ENCODE assay signal across 8 mouse cellular contexts in genomic region chr8:124896010-124896631, GRCm38 (mm10). TPM values are rescaled to one million over a fixed set of nuclear protein-coding genes. Genes with fewer than 3 reads are reported as not detected.
A peak's percentile ranks its signal among the peaks of the same experiment; 100 is the strongest.
DNase-seq lines count a peak whose midpoint lies in the region; ATAC-seq and TF ChIP-seq lines count a peak whose summit lies in the region.

No protein-coding gene starts in this region.

- H3K27me3 ChIP-seq in heart, embryonic 11.5 days (ENCODE audit: control insufficient read depth, insufficient read depth, low read length), result no peaks in the 10 kb centered on the region
- no peaks in the 10 kb centered on the region for H3K27me3 ChIP-seq in E14TG2a.4 (ENCODE audit: insufficient read depth, low read length)
- no peaks in the 10 kb centered on the region for H3K27me3 ChIP-seq in embryonic facial prominence, embryonic 13.5 days
- H3K27me3 ChIP-seq in kidney, postnatal 0 days (ENCODE audit: insufficient read depth, low read length), result no peaks in the 10 kb centered on the region

- peaks cover 10% of the 10 kb centered on the region for H3K36me3 ChIP-seq in heart, embryonic 11.5 days (ENCODE audit: control insufficient read depth, insufficient read depth, low read length)
- peaks cover 79% of the 10 kb centered on the region for H3K36me3 ChIP-seq in E14TG2a.4 (ENCODE audit: insufficient read depth, low read length)
- peaks cover 32% of the 10 kb centered on the region for H3K36me3 ChIP-seq in embryonic facial prominence, embryonic 13.5 days
- peaks cover 16% of the 10 kb centered on the region for H3K36me3 ChIP-seq in kidney, postnatal 0 days (ENCODE audit: insufficient read depth, low read length)

- H3K9me3 ChIP-seq in heart, embryonic 11.5 days (replicated peaks; ENCODE audit: control insufficient read depth, low read length), result no peaks in the 10 kb centered on the region
- H3K9me3 ChIP-seq in E14TG2a.4 (ENCODE audit: low read length), result no peaks in the 10 kb centered on the region
- no peaks in the 10 kb centered on the region for H3K9me3 ChIP-seq in embryonic facial prominence, embryonic 13.5 days
- H3K9me3 ChIP-seq in kidney, postnatal 0 days (replicated peaks; ENCODE audit: low read length), result no peaks in the 10 kb centered on the region

- no peak for TF ChIP-seq CTCF in E14TG2a.4 (conservative IDR thresholded peaks at IDR 0.05; ENCODE audit: low read length)
- no peak for TF ChIP-seq CTCF in kidney, postnatal 0 days (IDR thresholded peaks at IDR 0.05; ENCODE audit: low read depth)
- no peak for TF ChIP-seq CTCF in olfactory bulb, adult 2 months (IDR thresholded peaks at IDR 0.05; ENCODE audit: insufficient read depth, low read depth, low read length)

- no peak overlapping the region for H3K27ac ChIP-seq in heart, embryonic 11.5 days (ENCODE audit: low read depth, low read length)
- H3K27ac ChIP-seq in embryonic facial prominence, embryonic 13.5 days, result peak overlapping the region; percentile 85; the same call in 1 of the 2 replicates
- peak overlapping the region; percentile 83 for H3K27ac ChIP-seq in kidney, postnatal 0 days
- H3K27ac ChIP-seq in olfactory bulb, adult 2 months (ENCODE audit: insufficient read depth, low read depth, low read length), result no peak overlapping the region

- H3K9ac ChIP-seq in heart, embryonic 11.5 days (ENCODE audit: low read depth, low read length), result peak overlapping the region; percentile 88
- peak overlapping the region; percentile 88 for H3K9ac ChIP-seq in embryonic facial prominence, embryonic 13.5 days
- H3K9ac ChIP-seq in kidney, postnatal 0 days (ENCODE audit: low read depth, low read length), result peak overlapping the region; percentile 44; the same call in 1 of the 2 replicates

- TF ChIP-seq POLR2A in olfactory bulb, adult 2 months (IDR thresholded peaks at IDR 0.05; ENCODE audit: insufficient read depth, low read depth, low read length), result no peak

- peaks cover 19% of the 10 kb centered on the region for H3K4me1 ChIP-seq in heart, embryonic 11.5 days (ENCODE audit: control insufficient read depth, insufficient read depth, low read length)
- H3K4me1 ChIP-seq in E14TG2a.4 (replicated peaks; ENCODE audit: low read depth, low read length), result peaks cover 40% of the 10 kb centered on the region
- peaks cover 42% of the 10 kb centered on the region for H3K4me1 ChIP-seq in embryonic facial prominence, embryonic 13.5 days
- peaks cover 17% of the 10 kb centered on the region for H3K4me1 ChIP-seq in kidney, postnatal 0 days (replicated peaks; ENCODE audit: insufficient read depth, low read length)
- peaks cover 23% of the 10 kb centered on the region for H3K4me1 ChIP-seq in olfactory bulb, adult 2 months (ENCODE audit: control insufficient read depth, insufficient read depth, low read length)

- peak overlapping the region; percentile 100 for H3K4me2 ChIP-seq in heart, embryonic 11.5 days
- H3K4me2 ChIP-seq in embryonic facial prominence, embryonic 13.5 days, result peak overlapping the region; percentile 98
- H3K4me2 ChIP-seq in kidney, postnatal 0 days (ENCODE audit: low read length), result peak overlapping the region; percentile 97

- H3K4me3 ChIP-seq in heart, embryonic 11.5 days (ENCODE audit: low read depth, low read length), result peak overlapping the region; percentile 99
- peak overlapping the region; percentile 94 for H3K4me3 ChIP-seq in E14TG2a.4 (replicated peaks; ENCODE audit: low read length)
- peak overlapping the region; percentile 94 for H3K4me3 ChIP-seq in embryonic facial prominence, embryonic 13.5 days
- peak overlapping the region; percentile 77 for H3K4me3 ChIP-seq in kidney, postnatal 0 days (replicated peaks; ENCODE audit: low read depth, low read length)
- peak overlapping the region; percentile 80 for H3K4me3 ChIP-seq in olfactory bulb, adult 2 months (ENCODE audit: insufficient read depth, low read depth, low read length)

- ATAC-seq in heart, embryonic 11.5 days (replicated peaks; ENCODE audit: insufficient number of reproducible peaks, low FRiP score, low TSS enrichment), result no peak
- ATAC-seq in embryonic facial prominence, embryonic 13.5 days (ENCODE audit: insufficient number of reproducible peaks, insufficient read depth, low FRiP score, low TSS enrichment, low read depth), result no peak
- ATAC-seq in kidney, postnatal 0 days (replicated peaks; ENCODE audit: low FRiP score, low read depth), result no peak

- DNase-seq in heart, adult 8-10 months (ENCODE audit: low spot score), result no peak
- no peak for DNase-seq in kidney, postnatal 0 days (ENCODE audit: low spot score)
- no peak for DNase-seq in gastrocnemius, adult 18-20 months (ENCODE audit: low spot score)
- DNase-seq in frontal cortex, postnatal 25 days (ENCODE audit: low spot score in 2 of 2), result no peak

- WGBS in heart, embryonic 11.5 days (ENCODE audit: insufficient replicate concordance), result 84% methylated on average over 26 of the region's 26 CpGs
- WGBS in embryonic facial prominence, embryonic 13.5 days, result 79% methylated on average over 26 of the region's 26 CpGs
- WGBS in kidney, postnatal 0 days, result 65% methylated on average over 26 of the region's 26 CpGs
- WGBS in olfactory bulb, adult 2 months, result 70% methylated on average over 26 of the region's 26 CpGs

RNA-seq across cellular contexts. Expression of gene Exoc8, which starts 1.4 kb away (rescaled TPM):
- polyA plus RNA-seq in heart, embryonic 11.5 days (2014; fragmentation: Nextera tagmentation; extraction: Ambion mirVana), result 5.4 and 5.9 TPM in 2 replicates
- total RNA-seq in heart, adult 8-10 months (2022), result 10 to 100 TPM; 18.5 to 22.5 (median 19.7) TPM
- polyA plus RNA-seq in embryonic facial prominence, embryonic 13.5 days (2015; fragmentation: Nextera tagmentation; extraction: Ambion mirVana), result 9.4 and 9.9 TPM in 2 replicates
- 5.6 and 6.1 TPM in 2 replicates for polyA plus RNA-seq in kidney, postnatal 0 days (2015; fragmentation: Nextera tagmentation; extraction: Ambion mirVana)
- polyA plus RNA-seq in olfactory bulb, adult 2 months (2012; ENCODE audit: insufficient read depth, insufficient read length, low replicate concordance, missing spikeins), result not detected in 2 replicates
- 1 to 10 TPM; 6.9 to 7.4 TPM for total RNA-seq in gastrocnemius, adult 18-20 months (2021)

RNA-seq across cellular contexts. Expression of gene Sprtn, which starts 1.6 kb away (rescaled TPM):
- 7.1 and 8.6 TPM in 2 replicates for polyA plus RNA-seq in heart, embryonic 11.5 days (2014; fragmentation: Nextera tagmentation; extraction: Ambion mirVana)
- 10 to 100 TPM; 11.0 to 13.7 (median 12.3) TPM for total RNA-seq in heart, adult 8-10 months (2022)
- 10.4 and 10.7 TPM in 2 replicates for polyA plus RNA-seq in embryonic facial prominence, embryonic 13.5 days (2015; fragmentation: Nextera tagmentation; extraction: Ambion mirVana)
- 7.9 and 8.3 TPM in 2 replicates for polyA plus RNA-seq in kidney, postnatal 0 days (2015; fragmentation: Nextera tagmentation; extraction: Ambion mirVana)
- not detected in 2 replicates for polyA plus RNA-seq in olfactory bulb, adult 2 months (2012; ENCODE audit: insufficient read depth, insufficient read length, low replicate concordance, missing spikeins)
- 1 to 10 TPM; 5.5 to 5.9 TPM for total RNA-seq in gastrocnemius, adult 18-20 months (2021)

RNA-seq across cellular contexts. Expression of gene 2810004N23Rik, which starts 33.2 kb away (rescaled TPM):
- polyA plus RNA-seq in heart, embryonic 11.5 days (2014; fragmentation: Nextera tagmentation; extraction: Ambion mirVana), result 47.9 and 49.7 TPM in 2 replicates
- 10 to 100 TPM; 47.3 to 56.0 (median 50.9) TPM for total RNA-seq in heart, adult 8-10 months (2022)
- 52.7 and 53.9 TPM in 2 replicates for polyA plus RNA-seq in embryonic facial prominence, embryonic 13.5 days (2015; fragmentation: Nextera tagmentation; extraction: Ambion mirVana)
- 33.3 and 36.6 TPM in 2 replicates for polyA plus RNA-seq in kidney, postnatal 0 days (2015; fragmentation: Nextera tagmentation; extraction: Ambion mirVana)
- polyA plus RNA-seq in olfactory bulb, adult 2 months (2012; ENCODE audit: insufficient read depth, insufficient read length, low replicate concordance, missing spikeins), result not detected in 2 replicates
- 10 to 100 TPM; 32.1 to 33.6 TPM for total RNA-seq in gastrocnemius, adult 18-20 months (2021)

RNA-seq across cellular contexts. Expression of gene Gnpat, which starts 33.3 kb away (rescaled TPM):
- 95.4 and 113 TPM in 2 replicates for polyA plus RNA-seq in heart, embryonic 11.5 days (2014; fragmentation: Nextera tagmentation; extraction: Ambion mirVana)
- 100 to 1,000 TPM; 184 to 202 (median 188) TPM for total RNA-seq in heart, adult 8-10 months (2022)
- 91.6 and 94.7 TPM in 2 replicates for polyA plus RNA-seq in embryonic facial prominence, embryonic 13.5 days (2015; fragmentation: Nextera tagmentation; extraction: Ambion mirVana)
- 74.8 and 83.5 TPM in 2 replicates for polyA plus RNA-seq in kidney, postnatal 0 days (2015; fragmentation: Nextera tagmentation; extraction: Ambion mirVana)
- polyA plus RNA-seq in olfactory bulb, adult 2 months (2012; ENCODE audit: insufficient read depth, insufficient read length, low replicate concordance, missing spikeins), result 306 TPM in 1 of 2 replicates, not detected in the other
- total RNA-seq in gastrocnemius, adult 18-20 months (2021), result 100 to 1,000 TPM; 138 to 151 TPM

RNA-seq across cellular contexts. Expression of gene Egln1, which starts 53.0 kb away (rescaled TPM):
- polyA plus RNA-seq in heart, embryonic 11.5 days (2014; fragmentation: Nextera tagmentation; extraction: Ambion mirVana), result 18.5 and 23.2 TPM in 2 replicates
- total RNA-seq in heart, adult 8-10 months (2022), result 100 to 1,000 TPM; 328 to 381 (median 357) TPM
- polyA plus RNA-seq in embryonic facial prominence, embryonic 13.5 days (2015; fragmentation: Nextera tagmentation; extraction: Ambion mirVana), result 15.0 and 16.3 TPM in 2 replicates
- polyA plus RNA-seq in kidney, postnatal 0 days (2015; fragmentation: Nextera tagmentation; extraction: Ambion mirVana), result 9.4 and 9.5 TPM in 2 replicates
- 113 TPM in 1 of 2 replicates, not detected in the other for polyA plus RNA-seq in olfactory bulb, adult 2 months (2012; ENCODE audit: insufficient read depth, insufficient read length, low replicate concordance, missing spikeins)
- 100 to 1,000 TPM; 155 to 180 TPM for total RNA-seq in gastrocnemius, adult 18-20 months (2021)

Comparison
In these comparisons a context has a peak if more than half of its experiments do, and no peak if none do; other contexts are left out.
1. H3K27ac ChIP-seq: peak in embryonic facial prominence, embryonic 13.5 days (single experiment) and kidney, postnatal 0 days (single experiment); none in heart, embryonic 11.5 days (single experiment) and olfactory bulb, adult 2 months (single experiment).
2. Peak in every context shown above with its lines, with median percentiles within 50 percentile points of each other: H3K4me2 ChIP-seq, H3K4me3 ChIP-seq and H3K9ac ChIP-seq.